Mouse (Mus musculus): Measurements from ENCODE around the gene Ints4. TPM values are rescaled to one million over a fixed set of nuclear protein-coding genes. Genes with fewer than 3 reads are reported as not detected.

The Ints4 gene
- polyA plus RNA-seq, 1 experiment from 2014 or later: 21.9 TPM

GRCm38 (mm10) chr7:97579067-97579975, 98.6 kb downstream of the Ints4 start, which contains the start of the genes Aamdc and Rsf1:
Aamdc (minus strand) TSS chr7:97579497.
Rsf1 (plus strand) TSS chr7:97579889.
- Histone ChIP-seq H3K4me1 (replicated peaks; ENCODE audit: control insufficient read depth, insufficient read depth) (no peaks in the 10 kb centered on the region), H3K27ac (replicated peaks) (peak within 1 kb of the TSS; percentile 98), H3K27me3 (ENCODE audit: control insufficient read depth, insufficient read depth, low read length) (no peaks in the 10 kb centered on the region), H3K4me3 (ENCODE audit: low read depth, low read length) (peak within 1 kb of the TSS; percentile 100), H3K4me2 (replicated peaks; ENCODE audit: low read depth) (peak within 1 kb of the TSS; percentile 86), H3K9me3 (ENCODE audit: control insufficient read depth, low read length) (no peaks in the 10 kb centered on the region), H3K36me3 (ENCODE audit: control insufficient read depth, insufficient read depth, low read length) (no peaks in the 10 kb centered on the region), H3K9ac (ENCODE audit: low read length) (peak within 1 kb of the TSS; percentile 99)
- peak; percentile 98 for DNase-seq (ENCODE audit: low spot score)
- WGBS: under 1% methylated on average over 56 of the region's 68 CpGs
- TF ChIP-seq EP300 (optimal IDR thresholded peaks at IDR 0.05): no peak
- TF ChIP-seq CTCF (IDR thresholded peaks at IDR 0.05; ENCODE audit: low read depth): peak; percentile 83
- peak; percentile 98 for ATAC-seq (ENCODE audit: low FRiP score, low TSS enrichment)

- Histone ChIP-seq H3K4me2 (replicated peaks; ENCODE audit: low read depth) (peak overlapping the region; percentile 86), H3K27me3 (ENCODE audit: control insufficient read depth, insufficient read depth, low read length) (no peaks in the 10 kb centered on the region), H3K9ac (ENCODE audit: low read length) (peak overlapping the region; percentile 99), H3K4me3 (ENCODE audit: low read depth, low read length) (peak overlapping the region; percentile 100), H3K4me1 (replicated peaks; ENCODE audit: control insufficient read depth, insufficient read depth) (no peaks in the 10 kb centered on the region), H3K9me3 (ENCODE audit: control insufficient read depth, low read length) (no peaks in the 10 kb centered on the region), H3K27ac (replicated peaks) (peak overlapping the region; percentile 98), H3K36me3 (ENCODE audit: control insufficient read depth, insufficient read depth, low read length) (no peaks in the 10 kb centered on the region)
- ATAC-seq (ENCODE audit: low FRiP score, low TSS enrichment) (peak; percentile 31), DNase-seq (ENCODE audit: low spot score) (peak; percentile 57)
- 1% methylated on average over 53 of the region's 65 CpGs for WGBS
- TF ChIP-seq EP300 (optimal IDR thresholded peaks at IDR 0.05) (no peak), CTCF (IDR thresholded peaks at IDR 0.05; ENCODE audit: low read depth) (no peak)
Measured at GRCm38 (mm10) chr7:97579976-97580842, 99.5 kb downstream of the Ints4 start.

GRCm38 (mm10) chr7:97580843-97581214, 100.1 kb downstream of the Ints4 start:
- Histone ChIP-seq H3K4me1 (replicated peaks; ENCODE audit: control insufficient read depth, insufficient read depth) (no peaks in the 10 kb centered on the region), H3K27ac (replicated peaks) (peak overlapping the region; percentile 98), H3K4me2 (replicated peaks; ENCODE audit: low read depth) (peak overlapping the region; percentile 86), H3K27me3 (ENCODE audit: control insufficient read depth, insufficient read depth, low read length) (no peaks in the 10 kb centered on the region), H3K9me3 (ENCODE audit: control insufficient read depth, low read length) (no peaks in the 10 kb centered on the region), H3K4me3 (ENCODE audit: low read depth, low read length) (peak overlapping the region; percentile 100), H3K36me3 (ENCODE audit: control insufficient read depth, insufficient read depth, low read length) (no peaks in the 10 kb centered on the region), H3K9ac (ENCODE audit: low read length) (peak overlapping the region; percentile 99)
- DNase-seq (ENCODE audit: low spot score) (peak; percentile 84), ATAC-seq (ENCODE audit: low FRiP score, low TSS enrichment) (peak; percentile 63)
- TF ChIP-seq CTCF (IDR thresholded peaks at IDR 0.05; ENCODE audit: low read depth) (peak; percentile 41), EP300 (optimal IDR thresholded peaks at IDR 0.05) (no peak)
- WGBS: under 1% methylated on average over 11 of the region's 11 CpGs

GRCm38 (mm10) chr7:97588506-97588905, 107.8 kb downstream of the Ints4 start:
- no peak for DNase-seq (ENCODE audit: low spot score)
- Histone ChIP-seq H3K27me3 (ENCODE audit: control insufficient read depth, insufficient read depth, low read length) (no peaks in the 10 kb centered on the region), H3K27ac (replicated peaks) (no peak overlapping the region), H3K4me3 (ENCODE audit: low read depth, low read length) (no peak overlapping the region), H3K9me3 (ENCODE audit: control insufficient read depth, low read length) (no peaks in the 10 kb centered on the region), H3K4me2 (replicated peaks; ENCODE audit: low read depth) (no peak overlapping the region), H3K4me1 (replicated peaks; ENCODE audit: control insufficient read depth, insufficient read depth) (no peaks in the 10 kb centered on the region), H3K36me3 (ENCODE audit: control insufficient read depth, insufficient read depth, low read length) (no peaks in the 10 kb centered on the region), H3K9ac (ENCODE audit: low read length) (no peak overlapping the region)
- TF ChIP-seq CTCF (IDR thresholded peaks at IDR 0.05; ENCODE audit: low read depth): no peak
- no peak for TF ChIP-seq EP300 (optimal IDR thresholded peaks at IDR 0.05)
- ATAC-seq (ENCODE audit: low FRiP score, low TSS enrichment): no peak
- WGBS: 76% methylated on average over 5 of the region's 5 CpGs

GRCm38 (mm10) chr7:97590488-97590887, 109.7 kb downstream of the Ints4 start:
- no peak overlapping the region for H3K4me2 ChIP-seq (replicated peaks; ENCODE audit: low read depth)
- no peaks in the 10 kb centered on the region for H3K27me3 ChIP-seq (ENCODE audit: control insufficient read depth, insufficient read depth, low read length)
- no peak for TF ChIP-seq EP300 (optimal IDR thresholded peaks at IDR 0.05)
- TF ChIP-seq CTCF (IDR thresholded peaks at IDR 0.05; ENCODE audit: low read depth): no peak
- H3K4me1 ChIP-seq (replicated peaks; ENCODE audit: control insufficient read depth, insufficient read depth): no peaks in the 10 kb centered on the region
- ATAC-seq (ENCODE audit: low FRiP score, low TSS enrichment): no peak
- H3K9ac ChIP-seq (ENCODE audit: low read length): no peak overlapping the region; the same call in 1 of the 2 replicates
- DNase-seq (ENCODE audit: low spot score): no peak
- no peaks in the 10 kb centered on the region for H3K36me3 ChIP-seq (ENCODE audit: control insufficient read depth, insufficient read depth, low read length)
- 21% methylated on average over 3 of the region's 3 CpGs for WGBS
- H3K9me3 ChIP-seq (ENCODE audit: control insufficient read depth, low read length): no peaks in the 10 kb centered on the region
- no peak overlapping the region for H3K4me3 ChIP-seq (ENCODE audit: low read depth, low read length)
- no peak overlapping the region for H3K27ac ChIP-seq (replicated peaks)

Other genes with a start within 250 kb of the Ints4 start
- gene Usp35, start 148.9 kb upstream of the Ints4 start, polyA plus RNA-seq (2015; fragmentation: Nextera tagmentation; extraction: Ambion mirVana): 0.53 and 0.62 TPM in 2 replicates
- 2.0 TPM in 2 replicates for gene Kctd21, start 148.6 kb upstream of the Ints4 start, polyA plus RNA-seq (2015; fragmentation: Nextera tagmentation; extraction: Ambion mirVana)
- 14.6 and 15.3 TPM in 2 replicates for gene Alg8, start 109.3 kb upstream of the Ints4 start, polyA plus RNA-seq (2015; fragmentation: Nextera tagmentation; extraction: Ambion mirVana)
- 415 and 439 TPM in 2 replicates for gene Ndufc2, start 81.0 kb upstream of the Ints4 start, polyA plus RNA-seq (2015; fragmentation: Nextera tagmentation; extraction: Ambion mirVana)
- 1.4 and 1.5 TPM in 2 replicates for gene Thrsp, start 63.2 kb upstream of the Ints4 start, polyA plus RNA-seq (2015; fragmentation: Nextera tagmentation; extraction: Ambion mirVana)
- gene Kctd14, start 29.6 kb upstream of the Ints4 start, polyA plus RNA-seq (2015; fragmentation: Nextera tagmentation; extraction: Ambion mirVana): 32.4 and 33.2 TPM in 2 replicates
- gene Aamdc, start 98.5 kb downstream of the Ints4 start, polyA plus RNA-seq (2015; fragmentation: Nextera tagmentation; extraction: Ambion mirVana): 43.4 and 47.2 TPM in 2 replicates
- 9.9 and 10.0 TPM in 2 replicates for gene Rsf1, start 98.9 kb downstream of the Ints4 start, polyA plus RNA-seq (2015; fragmentation: Nextera tagmentation; extraction: Ambion mirVana)
- gene Clns1a, start 215.7 kb downstream of the Ints4 start, polyA plus RNA-seq (2015; fragmentation: Nextera tagmentation; extraction: Ambion mirVana): 78.4 and 79.2 TPM in 2 replicates